Mouse (Mus musculus) olfactory bulb, adult 2 months (tissue): Measurements from ENCODE around the gene Ptpn4.

Source experiments
- CTCF ChIP-seq: fragments of 200-500 bp; IDR thresholded peaks from 2 replicates; pipeline ENCODE4 v1.5.1; 2012; ENCODE audit warnings: low read depth, mild to moderate bottlenecking, low read length, moderate library complexity; ENCODE audit not compliant: insufficient read depth
- POLR2A ChIP-seq: fragments of 200-500 bp; IDR thresholded peaks from 2 replicates; pipeline ENCODE4 v1.6.1; 2012; ENCODE audit warnings: mild to moderate bottlenecking, low read depth, low read length, moderate library complexity; ENCODE audit not compliant: insufficient read depth

DNA sequence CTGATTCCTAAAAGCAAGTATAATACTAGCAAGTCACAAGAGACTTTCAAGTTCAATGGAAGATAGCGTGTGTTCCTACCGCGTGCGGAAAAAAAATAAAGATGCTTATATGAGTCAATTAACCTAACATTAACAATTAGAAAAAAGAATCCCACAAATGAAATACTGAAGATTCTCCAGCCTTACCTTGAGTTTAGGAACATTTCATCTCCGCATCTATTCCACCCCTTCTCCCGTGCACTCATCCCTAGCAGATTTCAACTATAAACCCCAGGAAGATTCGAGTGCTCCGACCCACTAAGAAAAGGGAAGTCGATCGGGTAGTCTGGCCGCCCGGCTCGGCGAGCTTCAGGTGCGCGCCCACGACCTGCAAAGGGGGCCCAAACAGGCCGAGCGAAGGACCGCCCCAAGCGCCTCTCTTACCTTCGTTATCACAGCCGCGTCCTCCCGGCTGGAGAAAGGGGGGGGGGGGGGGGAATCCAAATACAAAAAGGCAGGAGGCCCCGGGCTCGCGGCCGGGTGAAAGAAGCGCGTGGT lies 866 bp downstream of the Ptpn4 start:
- TF ChIP-seq CTCF (no peak), POLR2A (no peak)
